Mouse (Mus musculus) embryonic facial prominence, embryonic 13.5 days (tissue): ENCODE measurements around the gene Msi2. TPM values are rescaled to one million over a fixed set of nuclear protein-coding genes. Genes with fewer than 3 reads are reported as not detected.

Source experiments
- ATAC-seq: fragments of 200-750 bp; cut with Nextera tagmentation; 2 replicates; pipeline ENCODE4 v1.8.0; 2017; ENCODE audit warnings: low read depth; ENCODE audit not compliant: insufficient number of reproducible peaks, insufficient read depth, low FRiP score, low TSS enrichment
- H3K27ac ChIP-seq: fragments of 300-500 bp; sonication (generic); 2 replicates; pipeline ENCODE4 v1.5.1; 2015; ENCODE audit warnings: moderate library complexity, mild to moderate bottlenecking, inconsistent platforms
- H3K27me3 ChIP-seq: fragments of 300-500 bp; sonication (generic); 2 replicates; pipeline ENCODE4 v1.6.1; 2015; ENCODE audit warnings: mild to moderate bottlenecking, inconsistent platforms
- H3K36me3 ChIP-seq: fragments of 300-500 bp; sonication (generic); 2 replicates; pipeline ENCODE4 v1.6.1; 2015; ENCODE audit warnings: mild to moderate bottlenecking, inconsistent platforms
- H3K4me1 ChIP-seq: fragments of 300-500 bp; sonication (generic); 2 replicates; pipeline ENCODE4 v1.6.1; 2015; ENCODE audit warnings: inconsistent platforms
- H3K4me2 ChIP-seq: fragments of 300-500 bp; sonication (generic); 2 replicates; pipeline ENCODE4 v1.6.1; 2015; ENCODE audit warnings: moderate library complexity, mild to moderate bottlenecking, inconsistent platforms
- H3K4me3 ChIP-seq: fragments of 300-500 bp; sonication (generic); 2 replicates; pipeline ENCODE4 v1.5.1; 2015; ENCODE audit warnings: mild to moderate bottlenecking, inconsistent platforms
- H3K9ac ChIP-seq: fragments of 300-500 bp; sonication (generic); 2 replicates; pipeline ENCODE4 v1.6.1; 2015; ENCODE audit warnings: mild to moderate bottlenecking, inconsistent platforms
- H3K9me3 ChIP-seq: fragments of 300-500 bp; sonication (generic); 2 replicates; pipeline ENCODE4 v1.6.1; 2016; ENCODE audit warnings: inconsistent platforms
- WGBS: fragments of 180-500 bp; shearing (Covaris S2); methylation state at CpG from one replicate; pipeline ENCODE4 v1.1.7; 2015; ENCODE audit warnings: mixed read lengths; 5-methylcytosine and 5-hydroxymethylcytosine counted together
- polyA plus RNA-seq: library from polyadenylated mRNA; unstranded; fragments of >200 nt; fragmentation: Nextera tagmentation; extraction: Ambion mirVana; gene quantifications from 2 replicates; pipeline ENCODE4 v1.2.1, GENCODE M21; 2015

Msi2 gene
- polyA plus RNA-seq, 1 experiment from 2014 or later, result 18.7 TPM

DNA sequence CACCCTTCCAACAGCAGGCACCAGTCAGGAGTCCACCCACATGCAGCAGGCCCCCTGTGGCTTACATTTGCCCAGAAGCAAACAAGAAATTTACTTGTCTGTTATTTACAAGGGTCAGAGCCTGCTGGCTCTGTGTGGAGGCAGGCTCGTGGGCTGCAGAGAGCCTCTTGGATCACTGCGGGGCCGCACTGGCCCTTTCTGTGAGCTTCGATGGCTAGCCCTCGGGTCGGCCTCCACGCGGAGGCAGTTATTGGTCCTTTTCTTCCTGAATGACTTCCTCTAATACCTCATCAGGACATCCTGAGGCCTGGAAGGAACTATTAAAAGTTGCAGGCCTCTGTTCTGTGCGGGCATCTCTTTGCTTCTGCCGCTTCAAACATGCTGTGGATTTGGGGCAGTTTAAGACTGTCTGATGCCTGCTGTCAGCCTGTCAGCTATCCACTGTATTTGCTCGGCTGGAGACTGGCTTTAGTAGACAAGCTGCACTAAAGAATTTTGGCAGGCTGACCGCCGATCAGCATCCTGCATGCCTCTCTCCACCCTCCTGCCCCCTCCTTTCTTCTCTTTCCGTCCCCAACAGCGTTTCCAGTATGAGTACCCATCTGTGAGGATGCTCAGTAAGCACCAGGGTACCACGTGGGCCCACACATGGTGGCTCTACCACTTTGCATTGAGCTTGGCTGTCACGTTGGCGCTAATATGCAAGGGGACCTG is 304.0 kb downstream of the Msi2 start:
- no peak for ATAC-seq
- Histone ChIP-seq H3K9me3 (no peaks in the 10 kb centered on the region), H3K27me3 (no peaks in the 10 kb centered on the region), H3K4me3 (no peak overlapping the region), H3K27ac (no peak overlapping the region), H3K9ac (no peak overlapping the region; the same call in 1 of the 2 replicates), H3K36me3 (peaks cover 14% of the 10 kb centered on the region; the same call in 1 of the 2 replicates), H3K4me2 (no peak overlapping the region), H3K4me1 (peaks cover 21% of the 10 kb centered on the region)
- 55% methylated on average over 18 of the region's 18 CpGs for WGBS

DNA sequence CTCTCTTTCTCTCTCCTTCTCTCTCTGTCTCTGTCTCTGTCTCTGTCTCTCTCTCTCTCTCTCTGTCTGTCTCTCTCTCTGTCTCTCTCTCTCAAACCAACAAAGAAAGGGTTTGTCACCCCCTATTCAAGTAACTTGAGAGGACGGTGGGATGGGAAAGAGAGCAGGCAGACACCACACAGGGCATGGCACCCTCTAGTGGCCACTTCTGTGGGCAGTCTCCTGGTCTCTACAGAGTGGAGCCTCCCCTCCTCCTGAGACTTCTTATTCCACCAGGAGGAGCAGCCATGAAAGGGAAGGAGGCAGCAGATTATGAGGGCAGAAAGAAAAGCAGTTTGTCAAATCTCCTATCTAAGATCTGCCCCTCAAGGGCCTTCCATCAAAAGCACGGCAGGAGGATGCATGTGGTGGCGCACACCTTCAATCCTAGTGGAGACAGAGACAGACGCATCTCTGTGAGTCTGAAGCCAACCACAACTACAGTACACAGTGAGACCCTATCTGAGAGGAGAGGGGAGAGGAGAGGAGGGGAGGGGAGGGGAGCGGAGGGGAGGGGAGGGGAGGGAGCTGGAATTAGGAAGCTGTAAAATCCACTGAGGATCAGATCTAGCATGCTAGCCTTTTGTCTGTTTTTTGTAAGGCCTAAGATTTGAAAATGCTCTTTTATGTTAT is 305.8 kb downstream of the Msi2 start:
- no peaks in the 10 kb centered on the region for H3K27me3 ChIP-seq
- no peak overlapping the region for H3K27ac ChIP-seq
- H3K9me3 ChIP-seq, result no peaks in the 10 kb centered on the region
- no peak overlapping the region for H3K4me2 ChIP-seq
- ATAC-seq, result no peak
- no peak overlapping the region for H3K4me3 ChIP-seq
- H3K4me1 ChIP-seq, result peaks cover 17% of the 10 kb centered on the region
- H3K36me3 ChIP-seq, result peaks cover 15% of the 10 kb centered on the region; the same call in 1 of the 2 replicates
- WGBS, result 43% methylated on average over 5 of the region's 5 CpGs
- no peak overlapping the region for H3K9ac ChIP-seq

DNA sequence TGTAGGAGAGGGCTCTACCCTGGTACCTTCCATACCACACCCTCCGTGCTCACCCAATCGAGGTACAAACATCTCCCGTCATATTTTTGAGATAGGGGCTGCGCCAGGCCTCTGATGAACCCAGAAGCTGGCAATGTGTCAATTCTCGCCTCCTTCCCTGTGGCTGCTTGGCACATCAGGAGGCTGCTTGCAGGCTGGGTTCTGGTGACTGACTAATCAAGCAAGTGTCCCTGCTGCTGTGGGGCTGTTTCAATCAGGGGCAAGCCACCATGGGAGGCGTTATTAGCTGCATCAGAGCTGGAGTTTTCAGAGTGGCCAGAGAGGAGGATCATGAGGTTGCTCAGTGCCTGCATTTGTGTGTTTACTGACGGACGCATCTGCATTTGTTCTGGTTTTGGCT is 310.0 kb downstream of the Msi2 start:
- Histone ChIP-seq H3K9ac (no peak overlapping the region), H3K4me2 (no peak overlapping the region), H3K4me1 (peaks cover 21% of the 10 kb centered on the region), H3K27ac (no peak overlapping the region), H3K9me3 (no peaks in the 10 kb centered on the region), H3K27me3 (no peaks in the 10 kb centered on the region), H3K36me3 (peaks cover 13% of the 10 kb centered on the region; the same call in 1 of the 2 replicates), H3K4me3 (no peak overlapping the region)
- no peak for ATAC-seq
- 89% methylated on average over 8 of the region's 8 CpGs for WGBS

DNA sequence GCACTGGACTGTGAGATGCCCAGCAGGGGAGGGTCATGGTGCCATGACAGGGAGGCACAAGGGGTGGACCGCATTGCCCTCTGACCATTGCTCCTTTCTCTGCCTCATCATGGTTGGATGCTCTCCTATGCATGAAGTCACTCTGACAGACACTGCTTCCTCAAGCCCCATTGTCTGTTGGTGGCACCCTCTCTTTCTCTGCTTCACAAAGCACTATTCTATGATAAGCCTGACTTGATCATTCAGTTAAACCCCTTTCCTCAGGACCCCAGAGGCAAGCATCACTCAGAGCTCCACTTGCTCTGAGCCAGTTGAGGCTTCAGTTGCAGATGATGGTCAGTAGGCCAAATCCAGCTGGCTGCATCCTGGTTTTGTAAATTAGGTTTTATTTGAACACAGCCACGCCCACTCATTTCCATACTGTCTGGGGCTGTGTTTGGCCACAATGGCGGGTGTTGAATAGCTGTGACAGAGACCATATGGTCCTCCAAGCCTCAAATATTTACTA is 311.9 kb downstream of the Msi2 start:
- H3K4me2 ChIP-seq, result no peak overlapping the region
- H3K4me3 ChIP-seq, result no peak overlapping the region
- no peaks in the 10 kb centered on the region for H3K27me3 ChIP-seq
- 80% methylated on average over 3 of the region's 3 CpGs for WGBS
- no peaks in the 10 kb centered on the region for H3K9me3 ChIP-seq
- ATAC-seq, result no peak
- H3K4me1 ChIP-seq, result peaks cover 33% of the 10 kb centered on the region
- H3K27ac ChIP-seq, result no peak overlapping the region
- peaks cover 10% of the 10 kb centered on the region; the same call in 1 of the 2 replicates for H3K36me3 ChIP-seq
- H3K9ac ChIP-seq, result no peak overlapping the region

DNA sequence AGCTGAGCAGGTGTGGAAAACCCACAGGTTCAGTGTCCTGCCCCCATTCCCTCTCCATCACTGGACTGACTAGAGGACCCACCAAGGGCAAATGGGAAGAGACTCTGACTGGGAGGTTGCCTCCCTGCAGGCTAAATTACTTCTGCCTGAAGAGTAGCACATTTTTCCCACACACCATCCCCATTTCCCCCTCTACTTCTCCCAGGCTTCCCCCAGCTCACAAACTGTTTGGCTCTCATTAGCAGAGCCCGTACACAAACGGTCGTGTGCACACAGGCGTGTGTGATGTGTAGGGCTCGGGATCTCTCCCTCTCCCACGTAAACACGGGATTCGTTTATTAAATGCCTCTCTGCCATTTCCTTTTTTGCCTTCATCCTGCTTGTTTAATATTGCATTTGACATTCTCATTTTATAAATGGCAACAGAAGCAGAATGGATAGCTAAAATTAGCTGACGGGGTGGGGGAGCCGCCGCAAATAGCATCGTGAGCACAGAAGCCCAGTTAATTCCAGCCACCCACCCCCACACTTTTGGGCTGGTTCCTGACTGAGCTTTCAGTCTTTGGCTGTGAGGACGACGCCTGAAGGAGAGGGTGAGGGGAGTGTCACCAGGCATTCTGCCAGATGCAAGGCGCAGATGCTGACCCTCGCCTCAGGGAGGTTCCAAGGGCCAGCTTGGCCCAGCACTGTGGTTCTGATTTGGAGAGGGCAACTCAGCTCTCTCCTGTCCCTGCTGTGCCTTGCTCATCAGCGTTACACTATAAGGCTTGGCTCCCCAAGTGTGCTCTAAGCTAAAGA is 313.3 kb downstream of the Msi2 start:
- WGBS, result 28% methylated on average over 17 of the region's 17 CpGs
- H3K4me1 ChIP-seq, result peaks cover 43% of the 10 kb centered on the region
- peaks cover 6% of the 10 kb centered on the region; the same call in 1 of the 2 replicates for H3K36me3 ChIP-seq
- H3K4me2 ChIP-seq, result peak overlapping the region; percentile 32
- peak overlapping the region; percentile 54; the same call in 1 of the 2 replicates for H3K9ac ChIP-seq
- no peaks in the 10 kb centered on the region for H3K27me3 ChIP-seq
- H3K4me3 ChIP-seq, result no peak overlapping the region
- H3K27ac ChIP-seq, result peak overlapping the region; percentile 77
- no peak for ATAC-seq
- no peaks in the 10 kb centered on the region for H3K9me3 ChIP-seq

DNA sequence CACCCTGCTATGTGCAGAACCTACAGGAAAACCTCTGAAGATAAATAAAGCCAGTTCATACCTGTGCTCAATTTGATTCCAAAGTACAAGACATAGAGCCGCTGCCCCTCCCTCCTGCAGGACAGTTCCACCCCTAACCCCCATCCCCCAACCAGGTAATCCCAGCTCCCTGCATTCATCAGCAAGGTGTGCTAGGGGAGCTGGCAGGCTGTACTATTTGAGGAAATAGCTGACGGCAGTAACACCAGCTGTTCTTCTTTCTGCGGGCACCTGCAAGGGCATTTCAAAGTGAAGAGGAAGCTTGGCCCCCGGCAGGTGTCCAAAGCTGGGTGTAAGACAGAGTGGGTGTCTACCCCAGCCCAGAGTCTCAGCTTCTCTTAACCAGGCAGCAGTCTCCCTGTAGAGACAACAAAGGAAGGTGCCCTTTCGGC is 314.1 kb downstream of the Msi2 start:
- H3K4me1 ChIP-seq, result peaks cover 49% of the 10 kb centered on the region
- ATAC-seq, result no peak
- peak overlapping the region; percentile 77 for H3K27ac ChIP-seq
- 74% methylated on average over 5 of the region's 5 CpGs for WGBS
- H3K4me2 ChIP-seq, result peak overlapping the region; percentile 32
- H3K27me3 ChIP-seq, result no peaks in the 10 kb centered on the region
- 0 out of 2 replicates have a peak, but pooled peaks cover under 1% of the 10 kb centered on the region for H3K36me3 ChIP-seq
- H3K9me3 ChIP-seq, result no peaks in the 10 kb centered on the region
- 0 out of 2 replicates have a peak overlapping the region, but pooled peaks have one; percentile 54 for H3K9ac ChIP-seq
- H3K4me3 ChIP-seq, result no peak overlapping the region

DNA sequence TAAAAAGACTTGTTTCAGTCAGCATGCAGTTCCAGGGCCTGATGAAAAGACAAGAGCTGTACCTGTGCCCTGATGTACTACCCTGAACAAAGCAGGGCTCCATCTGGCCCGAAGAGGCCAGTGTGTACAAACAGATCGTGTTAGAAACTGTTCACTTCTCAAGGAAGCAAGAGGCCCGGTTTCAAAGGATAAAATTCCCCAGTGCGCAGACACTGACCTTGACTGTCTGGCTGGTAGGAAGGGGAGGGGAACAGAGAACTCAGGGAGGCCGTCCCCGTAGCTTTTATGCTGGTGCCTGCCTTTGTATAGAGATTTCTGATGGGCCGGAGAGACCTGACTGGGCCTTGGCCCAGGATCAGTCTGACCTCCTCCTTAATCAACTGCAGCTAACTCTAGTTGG is 316.0 kb downstream of the Msi2 start:
- no peak overlapping the region for H3K4me2 ChIP-seq
- H3K27ac ChIP-seq, result peak overlapping the region; percentile 30; the same call in 1 of the 2 replicates
- no peak overlapping the region for H3K9ac ChIP-seq
- H3K27me3 ChIP-seq, result no peaks in the 10 kb centered on the region
- ATAC-seq, result no peak
- no peaks in the 10 kb centered on the region for H3K36me3 ChIP-seq
- WGBS, result 48% methylated on average over 7 of the region's 7 CpGs
- H3K4me1 ChIP-seq, result peaks cover 54% of the 10 kb centered on the region
- H3K9me3 ChIP-seq, result no peaks in the 10 kb centered on the region
- H3K4me3 ChIP-seq, result no peak overlapping the region

DNA sequence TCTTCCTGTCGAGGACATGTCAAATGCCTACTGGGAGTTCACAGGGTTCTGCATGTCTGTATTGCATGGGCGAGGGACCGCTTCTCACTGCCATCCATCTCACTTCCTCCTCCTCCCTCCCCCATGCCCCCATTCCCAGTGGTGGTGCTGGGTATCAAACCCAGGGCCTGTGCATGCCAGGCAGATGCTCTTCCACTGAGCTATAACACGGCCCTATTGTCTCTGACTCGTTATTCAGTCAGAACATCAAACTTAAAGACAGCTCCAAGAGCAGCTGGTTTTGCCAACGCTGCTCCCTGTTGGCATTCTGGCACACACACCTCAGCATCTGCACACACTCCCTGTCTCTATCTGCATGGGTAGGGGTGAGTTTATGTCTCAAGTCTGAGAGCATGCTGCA is 317.0 kb downstream of the Msi2 start:
- WGBS, result 82% methylated on average over 6 of the region's 6 CpGs
- Histone ChIP-seq H3K4me3 (no peak overlapping the region), H3K9ac (peak overlapping the region; percentile 21; the same call in 1 of the 2 replicates), H3K27ac (no peak overlapping the region), H3K4me2 (no peak overlapping the region), H3K4me1 (peaks cover 54% of the 10 kb centered on the region), H3K27me3 (no peaks in the 10 kb centered on the region), H3K36me3 (no peaks in the 10 kb centered on the region), H3K9me3 (no peaks in the 10 kb centered on the region)
- no peak for ATAC-seq

DNA sequence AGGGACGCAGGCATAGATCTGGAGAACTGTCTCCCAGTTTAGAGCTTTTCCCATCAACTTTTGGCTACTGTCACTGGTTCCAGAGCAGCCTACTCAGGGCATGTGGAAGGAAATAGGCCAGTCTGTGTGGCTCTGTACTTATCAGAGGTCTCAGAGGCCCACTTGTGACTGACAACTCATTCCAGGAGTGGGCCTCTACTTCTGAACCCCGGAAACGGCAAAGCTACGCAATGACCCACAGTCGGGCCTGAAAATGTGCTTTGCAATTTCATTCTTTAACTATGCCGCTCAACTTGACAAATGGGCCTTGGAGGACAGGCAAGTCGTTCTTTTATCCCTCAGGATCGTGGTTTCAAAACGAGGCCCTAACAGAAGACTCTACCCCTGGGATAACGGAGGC is 317.4 kb downstream of the Msi2 start:
- peak overlapping the region; percentile 21; the same call in 1 of the 2 replicates for H3K9ac ChIP-seq
- H3K27ac ChIP-seq, result no peak overlapping the region
- H3K36me3 ChIP-seq, result no peaks in the 10 kb centered on the region
- no peaks in the 10 kb centered on the region for H3K27me3 ChIP-seq
- no peak overlapping the region for H3K4me3 ChIP-seq
- ATAC-seq, result no peak
- WGBS, result 86% methylated on average over 10 of the region's 10 CpGs
- no peaks in the 10 kb centered on the region for H3K9me3 ChIP-seq
- H3K4me2 ChIP-seq, result no peak overlapping the region
- peaks cover 54% of the 10 kb centered on the region for H3K4me1 ChIP-seq

DNA sequence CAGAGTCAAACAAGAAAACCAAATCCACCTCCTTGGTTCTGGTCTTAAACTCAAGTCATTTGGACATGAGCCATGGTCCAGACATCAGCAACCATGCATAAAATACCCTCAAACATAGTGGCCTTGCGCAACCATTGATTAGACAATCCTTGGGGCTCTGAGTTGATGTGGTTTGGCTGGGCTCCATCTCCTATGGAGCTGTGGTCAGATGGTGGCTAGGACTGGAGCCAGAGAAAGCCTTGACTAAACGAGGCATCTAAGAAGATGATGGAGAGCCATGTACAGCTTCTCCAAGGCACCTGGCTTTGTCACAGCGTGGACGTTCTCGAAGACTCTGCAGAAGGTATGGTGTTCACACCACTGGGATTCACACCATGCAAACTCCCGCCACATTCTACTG is 318.1 kb downstream of the Msi2 start:
- WGBS, result 81% methylated on average over 6 of the region's 6 CpGs
- Histone ChIP-seq H3K9ac (no peak overlapping the region), H3K36me3 (no peaks in the 10 kb centered on the region), H3K27ac (no peak overlapping the region), H3K4me2 (no peak overlapping the region), H3K27me3 (no peaks in the 10 kb centered on the region), H3K4me3 (no peak overlapping the region), H3K4me1 (peaks cover 55% of the 10 kb centered on the region), H3K9me3 (no peaks in the 10 kb centered on the region)
- ATAC-seq, result no peak

DNA sequence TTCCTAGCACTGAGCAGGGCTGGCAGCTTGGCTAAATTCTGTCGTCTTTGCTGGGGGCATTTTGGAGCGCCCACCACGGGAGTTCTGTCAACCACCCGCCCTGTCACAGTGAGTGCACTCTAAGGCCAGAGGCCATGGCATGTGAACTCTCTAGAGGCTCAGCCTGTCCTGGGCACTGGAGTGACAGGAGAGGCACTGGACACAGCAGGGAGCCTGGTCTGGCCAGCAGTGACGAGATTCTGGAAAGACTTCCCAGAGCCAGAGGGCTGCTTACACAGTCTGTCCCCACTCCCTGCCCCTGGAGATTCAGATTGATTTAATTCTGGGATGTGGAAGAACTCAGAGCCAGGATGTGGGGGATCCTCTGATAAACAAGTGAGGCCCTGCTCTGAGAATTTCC is 318.9 kb downstream of the Msi2 start:
- Histone ChIP-seq H3K4me1 (peaks cover 55% of the 10 kb centered on the region), H3K36me3 (0 out of 2 replicates have a peak, but pooled peaks cover under 1% of the 10 kb centered on the region), H3K9ac (no peak overlapping the region), H3K27me3 (no peaks in the 10 kb centered on the region), H3K9me3 (no peaks in the 10 kb centered on the region), H3K27ac (peak overlapping the region; percentile 34; the same call in 1 of the 2 replicates), H3K4me2 (no peak overlapping the region), H3K4me3 (no peak overlapping the region)
- 41% methylated on average over 5 of the region's 5 CpGs for WGBS
- no peak for ATAC-seq
